Mouse (Mus musculus) adrenal gland, postnatal 14 days (tissue): Measurements from ENCODE around the gene Cyth2. TPM values are rescaled to one million over a fixed set of nuclear protein-coding genes. Genes with fewer than 3 reads are reported as not detected.

Source experiments
- DNase-seq: peaks from one replicate; pipeline ENCODE4 v3.0.0; 2021; ENCODE audit warnings: mixed read lengths
- total RNA-seq: library from RNA; stranded (reverse); gene quantifications from 2 replicates; pipeline ENCODE4 v1.2.3, GENCODE M21; 2021

Gene Cyth2
- total RNA-seq, 1 experiment from 2014 or later = 97.5 TPM

DNA sequence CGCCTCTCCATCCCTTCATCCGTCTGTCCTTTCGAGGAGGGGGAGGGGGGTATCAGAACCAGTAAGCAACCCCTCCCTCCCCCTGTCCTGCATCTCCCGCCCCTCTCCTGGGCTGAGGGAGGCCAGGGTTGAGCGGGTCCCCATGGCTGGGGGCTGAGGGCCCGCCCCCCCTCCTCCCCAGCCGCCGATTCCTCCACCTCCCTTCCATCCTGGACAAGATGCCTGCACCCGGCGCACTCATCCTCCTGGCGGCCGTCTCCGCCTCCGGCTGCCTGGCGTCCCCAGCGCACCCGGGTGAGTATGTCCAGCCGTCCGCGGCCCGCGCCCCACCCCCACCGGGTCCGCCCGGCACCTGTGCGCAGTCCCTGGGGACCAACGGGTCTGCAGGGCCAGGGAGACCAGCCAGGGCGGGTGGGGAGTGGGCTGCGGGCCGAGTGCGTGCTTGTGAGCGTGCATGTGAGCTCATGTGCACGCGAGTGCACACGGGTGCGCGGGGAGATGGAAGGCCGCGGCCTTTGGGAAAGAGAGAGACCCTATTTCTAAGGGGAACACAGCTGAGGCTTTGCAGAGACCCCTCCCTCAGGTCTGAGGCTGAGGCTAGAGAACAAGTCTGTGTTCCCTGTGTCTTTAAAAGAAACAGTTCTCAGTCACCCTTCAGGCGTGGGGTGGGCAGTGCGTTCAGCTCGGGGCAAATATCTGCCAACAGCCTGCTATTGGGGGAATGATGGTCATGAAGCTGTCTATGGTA lies 28.8 kb downstream of the Cyth2 start:
- peak; percentile 56 for DNase-seq

DNA sequence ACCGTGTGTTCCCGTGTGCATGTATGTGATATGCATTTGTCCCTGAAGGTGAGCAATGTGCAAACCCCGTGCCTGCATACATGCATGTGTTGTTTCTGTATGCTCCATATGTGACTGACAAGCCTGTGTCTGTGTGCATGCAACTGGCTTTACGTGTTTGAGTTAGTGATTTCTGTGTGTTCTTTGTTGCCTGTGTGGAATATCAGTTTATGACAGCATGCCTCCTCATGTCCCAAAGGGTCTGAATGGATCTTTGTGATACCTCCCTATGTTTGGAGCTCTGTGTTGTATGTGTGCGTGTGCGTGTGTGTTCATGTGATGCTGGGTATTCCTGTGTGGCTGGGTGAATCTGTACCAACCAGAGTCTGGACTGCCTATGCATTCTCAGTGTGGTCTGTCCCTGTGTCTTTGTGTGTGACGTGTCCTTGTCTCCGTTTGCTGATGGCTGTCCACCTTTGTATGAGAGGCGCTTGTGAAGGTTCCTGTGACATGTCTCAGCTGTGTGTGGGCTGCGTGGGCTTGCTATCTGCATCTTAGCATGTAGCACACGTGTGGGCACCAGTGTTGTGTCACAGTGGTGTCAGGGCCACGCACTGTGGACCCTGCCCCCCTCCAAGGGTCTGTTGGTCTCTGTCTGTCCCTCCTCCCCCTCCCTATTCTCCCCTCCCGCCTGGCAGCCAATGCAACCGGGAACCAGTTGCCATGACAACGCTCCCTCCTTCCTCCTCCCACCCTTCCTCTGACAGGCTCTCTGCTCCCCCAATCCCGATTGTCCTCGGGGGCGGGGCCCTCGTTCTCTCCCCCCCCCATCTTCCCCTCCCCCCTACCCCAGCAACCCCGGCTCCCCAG lies 29.6 kb downstream of the Cyth2 start, which contains the start of gene Sult2b1:
Gene Sult2b1, minus strand, starts transcription at position 146 of the 849 bp plus-strand sequence.
- DNase-seq = peak; percentile 81

DNA sequence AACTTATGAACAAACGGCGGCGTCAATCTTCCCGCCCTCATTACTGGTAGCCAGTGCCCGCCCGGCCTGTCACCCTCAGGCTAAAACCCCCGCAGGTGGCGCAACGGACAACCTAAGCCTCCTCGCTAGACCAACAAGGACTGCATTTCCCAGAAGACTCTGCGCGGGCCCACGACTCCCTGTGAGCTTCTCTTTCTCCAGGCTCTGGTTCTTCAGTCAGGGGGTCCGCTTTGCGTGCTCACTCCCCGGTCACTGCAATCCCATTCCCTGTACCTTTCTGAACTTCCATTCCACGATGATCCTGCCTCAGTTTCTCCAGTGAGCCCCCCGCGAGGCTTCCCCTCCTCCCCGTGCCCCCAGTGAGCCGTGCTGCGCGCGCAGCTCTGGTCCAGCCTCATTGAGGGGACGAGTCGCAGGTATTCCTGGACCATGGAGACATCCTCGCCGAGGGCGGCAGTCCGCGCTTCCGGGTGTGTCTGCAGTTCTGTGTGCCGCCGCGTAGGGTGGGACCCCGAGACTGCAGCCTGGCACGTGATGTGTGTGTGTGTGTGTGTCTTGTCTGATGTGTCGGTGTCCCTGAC lies 30.8 kb downstream of the Cyth2 start, which contains the start of gene Lmtk3:
Gene Lmtk3, plus strand, starts transcription at position 228 of the 581 bp plus-strand sequence.
- DNase-seq = peak; percentile 77

DNA sequence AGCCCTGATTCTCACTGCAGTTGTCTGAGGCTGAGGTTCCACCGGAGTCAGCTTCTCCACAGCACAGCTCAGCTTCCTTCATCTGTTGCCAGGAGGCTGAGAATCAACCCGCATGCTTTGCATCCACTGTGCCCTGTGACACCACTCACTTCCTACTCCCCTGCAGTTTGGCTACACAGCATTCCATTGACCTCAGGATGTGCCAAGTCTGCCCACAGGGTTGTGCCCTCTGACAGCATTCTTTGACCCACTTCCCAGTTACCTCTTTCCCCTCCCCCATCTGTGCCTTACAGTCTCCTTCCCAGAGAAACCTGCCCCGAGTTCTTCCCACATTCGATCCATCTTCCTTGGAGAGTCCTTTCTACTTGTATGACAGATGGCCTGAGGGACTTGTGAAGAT lies 32.1 kb downstream of the Cyth2 start:
- DNase-seq = no peak

DNA sequence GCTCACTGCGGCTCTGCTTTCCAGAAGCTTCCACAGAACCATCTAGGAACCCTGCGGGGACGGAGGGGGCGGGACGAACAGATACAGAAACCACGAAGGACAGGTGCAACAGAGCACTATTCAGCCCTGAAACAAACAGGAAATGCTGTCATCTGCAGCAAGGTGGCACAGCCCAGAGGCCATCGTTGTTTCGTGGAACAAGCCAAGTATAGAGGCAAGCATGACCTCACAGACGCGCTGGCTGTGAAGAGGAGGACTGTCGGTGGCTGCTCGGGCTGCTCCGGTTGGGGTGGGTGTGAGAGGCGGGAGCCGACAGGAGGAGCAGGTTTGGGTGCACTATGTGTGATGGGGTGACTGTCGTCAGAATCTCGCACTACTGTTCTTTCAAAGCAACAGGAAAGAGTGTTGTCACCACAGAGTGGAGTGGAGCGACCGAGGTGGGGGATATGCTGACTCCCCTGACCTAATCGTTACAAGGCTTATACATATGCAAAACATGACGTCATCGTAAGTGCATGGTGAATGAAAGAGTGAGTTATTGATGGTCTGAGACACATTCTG lies 35.2 kb downstream of the Cyth2 start:
- DNase-seq = no peak

DNA sequence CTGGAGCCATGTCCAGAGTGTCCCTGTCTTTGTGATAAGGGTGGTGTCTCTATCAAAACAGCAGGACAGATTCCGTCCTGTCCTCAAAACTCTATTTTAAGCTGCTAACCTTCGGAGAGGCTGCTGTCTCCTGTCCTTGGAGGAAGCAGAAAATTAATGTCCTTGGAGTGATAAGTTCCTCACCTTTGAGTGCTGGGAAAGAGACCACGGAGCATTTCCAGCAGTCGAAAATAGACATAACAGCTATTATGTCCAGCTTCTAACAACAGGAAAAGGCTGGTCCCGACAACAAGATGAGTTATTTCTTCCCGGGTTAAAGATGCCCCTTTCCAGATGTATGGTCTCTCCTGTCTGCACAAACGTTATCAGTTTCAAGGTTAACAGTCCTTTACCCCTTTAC lies 39.1 kb downstream of the Cyth2 start:
- DNase-seq = no peak

DNA sequence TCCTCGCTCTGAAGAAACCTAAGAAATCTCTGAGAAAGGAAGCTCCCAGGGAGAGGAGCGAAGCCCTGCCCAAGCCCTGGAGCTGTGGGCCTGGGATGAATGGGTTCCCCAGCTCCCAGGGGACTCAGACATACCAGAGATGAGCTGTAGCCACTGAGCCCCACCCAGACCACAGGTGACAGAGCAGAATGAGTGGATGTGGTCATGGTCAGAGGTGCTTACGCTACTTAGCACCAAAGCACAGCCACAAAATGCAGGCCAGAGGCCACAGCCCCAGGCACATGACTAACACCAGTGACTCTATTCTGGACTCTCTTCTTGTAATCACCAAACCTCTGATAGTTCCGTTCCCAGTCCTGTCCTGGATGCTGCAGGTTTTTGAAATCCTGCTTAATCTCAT lies 43.3 kb downstream of the Cyth2 start:
- DNase-seq = no peak

DNA sequence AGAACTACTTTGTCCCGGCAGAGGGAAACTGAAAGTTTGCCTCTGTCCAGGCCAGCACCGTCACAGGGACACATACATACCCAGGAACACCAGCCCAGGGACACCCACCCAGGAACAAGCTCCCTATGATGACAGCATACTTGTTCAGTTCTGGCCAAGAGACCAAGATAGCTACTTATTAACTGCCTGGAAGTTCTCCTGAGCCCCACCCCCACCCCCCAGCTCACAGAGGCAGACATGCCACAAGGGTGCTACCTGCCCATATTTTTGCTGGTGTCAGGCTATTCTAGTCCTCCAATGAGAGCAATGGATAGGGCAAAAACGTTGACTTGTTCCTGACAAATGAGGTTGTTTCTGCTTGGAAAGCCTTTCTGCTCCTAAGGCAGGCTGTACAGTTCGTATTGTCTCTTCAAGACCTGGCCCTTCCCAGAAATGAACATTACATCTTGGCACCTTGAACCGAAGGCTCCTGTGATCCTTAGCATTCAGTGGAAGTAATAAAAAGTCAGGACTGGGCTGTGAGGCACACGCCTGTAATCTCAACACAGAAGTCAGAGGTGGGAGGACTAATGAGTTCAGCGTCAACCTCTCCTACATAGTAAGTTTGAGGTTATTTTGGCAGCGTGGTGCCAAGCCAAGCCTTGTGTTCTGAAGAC lies 43.8 kb downstream of the Cyth2 start:
- DNase-seq = no peak

DNA sequence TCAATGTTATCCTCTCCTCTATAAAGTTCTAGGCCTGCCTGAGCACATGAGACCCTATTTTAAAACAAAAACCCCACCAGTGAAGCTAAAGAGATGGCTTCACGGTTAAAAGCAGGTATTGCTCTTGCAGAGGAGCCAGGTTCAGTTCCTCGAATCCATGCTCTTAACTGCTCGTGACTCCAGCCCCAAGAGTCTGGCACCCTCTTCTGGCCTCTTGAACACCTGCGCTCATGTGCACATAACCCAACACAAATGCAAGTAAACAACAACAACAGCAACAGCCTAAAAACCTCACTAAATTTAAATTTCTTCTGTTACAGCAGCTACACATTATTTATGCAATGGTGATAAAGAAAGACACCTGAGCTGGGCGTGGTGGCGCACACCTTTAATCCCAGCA lies 46.9 kb downstream of the Cyth2 start:
- DNase-seq = no peak

DNA sequence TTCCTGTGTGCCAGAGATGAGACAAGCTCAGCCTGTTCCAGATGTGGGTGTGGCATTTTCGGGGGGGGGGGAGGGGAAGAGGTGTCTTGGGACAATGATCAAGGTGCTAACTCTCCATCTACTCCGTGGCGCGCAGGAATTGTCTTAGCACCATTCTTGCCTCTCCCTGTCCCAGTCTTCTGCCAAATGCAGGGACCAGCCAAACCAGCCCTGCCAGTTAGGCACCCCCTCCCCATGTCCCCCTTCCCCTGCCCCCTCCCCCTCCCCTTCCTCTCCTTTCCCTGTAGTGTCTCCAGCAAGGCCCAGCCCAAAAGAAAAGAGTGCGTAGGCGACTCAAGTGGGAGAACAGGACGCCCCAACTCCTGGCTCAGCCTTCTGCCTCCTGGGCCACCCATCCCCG lies 47.6 kb downstream of the Cyth2 start:
- DNase-seq = no peak

DNA sequence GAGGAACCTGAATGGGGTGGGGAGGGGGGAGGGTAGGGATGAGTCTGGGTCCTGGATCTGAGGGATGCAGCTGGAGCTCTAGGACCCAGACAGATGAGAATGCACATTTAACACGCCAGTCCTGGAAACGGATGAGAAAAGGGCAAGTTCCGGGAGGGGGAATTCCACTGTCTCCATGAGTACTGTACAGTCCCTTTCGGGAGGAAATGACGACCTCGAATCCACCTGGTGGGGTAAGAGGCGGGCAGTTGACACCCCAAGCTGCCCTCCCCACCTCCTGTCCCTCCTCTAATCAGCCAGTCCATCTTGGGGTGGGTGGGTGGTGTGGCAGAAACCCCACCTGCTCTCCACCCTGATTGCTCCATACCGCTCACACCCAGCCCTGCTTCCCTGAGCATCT lies 48.4 kb downstream of the Cyth2 start:
- DNase-seq = no peak

DNA sequence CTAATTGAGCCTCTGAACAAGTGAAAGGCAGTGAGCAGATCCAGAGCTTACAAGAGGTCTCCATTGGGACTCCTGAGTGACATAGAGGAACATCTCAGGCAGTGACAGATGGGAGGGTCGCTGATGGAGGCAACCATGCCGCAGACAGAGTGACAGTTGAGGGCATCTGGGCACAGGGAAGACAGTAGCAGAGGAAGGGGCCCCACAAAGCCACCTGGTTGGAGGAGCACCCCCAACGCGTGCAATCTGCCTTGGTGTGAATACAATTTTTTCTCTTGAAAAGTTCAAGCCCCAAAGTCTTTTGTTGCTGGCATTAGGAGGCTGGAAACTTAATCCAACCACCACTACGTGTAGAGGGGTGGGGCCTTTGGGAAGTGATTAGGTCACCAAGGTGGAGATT lies 54.2 kb downstream of the Cyth2 start:
- no peak for DNase-seq

DNA sequence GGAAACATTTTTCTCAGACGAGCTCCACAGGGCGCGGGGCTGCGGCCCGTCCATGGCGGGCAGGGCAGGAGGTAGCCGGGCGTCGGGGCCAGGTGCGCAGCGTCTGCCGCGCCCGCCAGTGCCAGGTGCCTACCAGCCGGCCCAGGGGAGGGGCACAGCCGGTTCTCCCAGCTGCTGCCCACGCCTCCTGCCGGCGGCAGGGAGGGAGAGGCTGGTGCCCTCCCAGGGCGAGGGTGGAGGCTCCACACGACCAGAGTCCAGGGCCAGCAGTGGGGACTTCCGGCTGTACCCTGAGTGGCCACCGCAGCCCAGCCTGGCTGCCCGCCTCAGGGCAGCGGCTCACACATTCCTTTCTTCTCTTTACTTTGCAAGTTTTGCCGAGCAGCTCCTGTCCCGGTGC lies 55.0 kb downstream of the Cyth2 start:
- peak; percentile 29 for DNase-seq

Other genes starting within 250 kb of the Cyth2 start
- gene Bcat2, start 244.4 kb downstream of the Cyth2 start, total RNA-seq = 149 and 151 TPM in 2 replicates
- gene Fgf21, start 199.1 kb downstream of the Cyth2 start, total RNA-seq = 0.37 TPM in 1 of 2 replicates, not detected in the other
- gene Fut1, start 197.3 kb downstream of the Cyth2 start, total RNA-seq = 0.11 TPM in 1 of 2 replicates, not detected in the other
- gene Izumo1, start 192.8 kb downstream of the Cyth2 start, total RNA-seq = 0.56 and 0.82 TPM in 2 replicates
- 33.0 and 35.4 TPM in 2 replicates for gene Rasip1, start 187.1 kb downstream of the Cyth2 start, total RNA-seq
- 4.9 and 8.5 TPM in 2 replicates for gene Mamstr, start 174.6 kb downstream of the Cyth2 start, total RNA-seq
- 0.11 TPM in 1 of 2 replicates, not detected in the other for gene Fut2, start 148.2 kb downstream of the Cyth2 start, total RNA-seq
- 0.26 TPM in 1 of 2 replicates, not detected in the other for gene Ntn5, start 130.6 kb downstream of the Cyth2 start, total RNA-seq
- 0.22 and 0.41 TPM in 2 replicates for gene Sec1, start 120.2 kb downstream of the Cyth2 start, total RNA-seq
- gene Car11, start 114.7 kb downstream of the Cyth2 start, total RNA-seq = 10.5 and 16.9 TPM in 2 replicates
- 31.2 and 46.3 TPM in 2 replicates for gene Dbp, start 109.5 kb downstream of the Cyth2 start, total RNA-seq
- 927 and 1,052 TPM in 2 replicates for gene Rpl18, start 99.1 kb downstream of the Cyth2 start, total RNA-seq
- 32.3 and 34.4 TPM in 2 replicates for gene Sphk2, start 96.6 kb downstream of the Cyth2 start, total RNA-seq
- gene Fam83e, start 93.4 kb downstream of the Cyth2 start, total RNA-seq = 0.45 and 0.74 TPM in 2 replicates
- gene Spaca4, start 88.8 kb downstream of the Cyth2 start, total RNA-seq = not detected in 2 replicates
- 7.5 and 9.9 TPM in 2 replicates for gene Lmtk3, start 30.8 kb downstream of the Cyth2 start, total RNA-seq
- gene Sult2b1, start 29.9 kb downstream of the Cyth2 start, total RNA-seq = 0.52 and 1.0 TPM in 2 replicates
- gene Kcnj14, start 10.2 kb upstream of the Cyth2 start, total RNA-seq = 0.48 and 0.60 TPM in 2 replicates
- 28.0 and 29.9 TPM in 2 replicates for gene Grwd1, start 16.4 kb upstream of the Cyth2 start, total RNA-seq
- 123 and 135 TPM in 2 replicates for gene Kdelr1, start 58.2 kb upstream of the Cyth2 start, total RNA-seq
- gene Grin2d, start 63.8 kb upstream of the Cyth2 start, total RNA-seq = 0.93 and 1.2 TPM in 2 replicates
- gene Syngr4, start 82.1 kb upstream of the Cyth2 start, total RNA-seq = 0.59 TPM in 1 of 2 replicates, not detected in the other
- 80.0 and 80.8 TPM in 2 replicates for gene Tmem143, start 82.4 kb upstream of the Cyth2 start, total RNA-seq
- 212 TPM in 2 replicates for gene Emp3, start 106.8 kb upstream of the Cyth2 start, total RNA-seq
- 9.7 and 11.0 TPM in 2 replicates for gene Ccdc114, start 109.5 kb upstream of the Cyth2 start, total RNA-seq
- gene Abcc6, start 215.7 kb upstream of the Cyth2 start, total RNA-seq = 0.90 and 15.1 TPM in 2 replicates
- gene Nomo1, start 219.1 kb upstream of the Cyth2 start, total RNA-seq = 53.0 and 60.3 TPM in 2 replicates